Mouse (Mus musculus) urinary bladder, postnatal 36 days (tissue): Measurements from ENCODE around the gene Ezh1.
A peak's percentile ranks its signal among the peaks of the same experiment; 100 is the strongest.

ENCODE experiments used
- DNase-seq, 2 experiments: peaks; one replicate each; pipeline ENCODE4 v3.0.0; 2022; ENCODE audit warnings: low spot score in 2 of 2, mixed read lengths in 1 of 2

Ezh1 gene

DNA sequence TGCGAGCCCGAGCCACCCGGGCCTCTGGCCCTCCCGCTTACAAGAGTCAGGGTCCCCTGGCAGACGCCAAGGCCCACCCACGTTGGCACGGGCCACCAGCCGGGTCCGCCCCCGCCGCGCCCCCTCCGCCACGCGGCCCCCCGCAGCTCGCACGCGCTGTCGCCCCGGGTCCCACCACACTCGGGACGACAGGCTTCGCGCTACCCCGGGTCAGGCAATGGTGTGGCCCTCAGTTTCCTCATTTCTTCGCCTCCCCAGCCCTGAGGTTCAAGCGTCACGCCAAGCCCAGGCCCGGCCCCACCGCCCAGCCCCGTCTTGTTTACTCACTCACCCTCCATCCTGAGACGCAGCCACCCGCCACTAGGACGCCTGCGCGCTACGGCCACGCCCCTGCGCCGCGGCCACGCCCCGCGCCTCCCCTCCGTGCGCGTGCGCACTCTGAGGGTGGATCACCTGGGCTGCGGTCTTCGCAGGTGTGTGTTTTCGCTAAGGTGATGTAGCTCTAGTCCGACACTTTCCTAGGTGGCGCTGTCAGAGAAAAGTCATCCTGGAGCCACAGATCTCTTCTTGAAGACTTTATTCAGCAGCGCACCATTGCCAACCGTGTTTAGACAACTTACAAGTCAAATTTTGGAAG, at the start of gene Ezh1:
Ezh1 (minus strand) TSS at position 399 of the 637 bp plus-strand sequence.
- peak; percentile 94 for DNase-seq

DNA sequence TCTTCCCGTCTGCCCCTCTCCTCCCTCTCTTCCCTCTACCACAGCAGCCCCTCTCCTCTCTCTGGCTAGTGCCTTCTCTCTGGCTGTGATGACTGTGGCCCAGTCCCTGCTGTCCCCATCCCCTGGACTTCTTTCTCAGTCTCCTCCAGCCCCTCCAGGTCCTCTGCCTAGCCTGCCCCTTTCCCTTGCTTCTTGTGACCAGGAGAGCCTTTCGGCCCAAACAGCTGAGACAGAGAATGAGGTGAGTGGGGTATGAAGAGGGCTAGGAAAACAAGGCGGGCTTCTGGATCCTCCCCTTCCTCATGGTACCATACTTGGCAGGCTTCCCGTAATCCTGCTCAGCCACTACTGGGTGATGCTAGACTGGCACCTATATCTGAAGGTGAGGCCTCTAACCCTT, 49.0 kb upstream of the Ezh1 start:
- no peak for DNase-seq

DNA sequence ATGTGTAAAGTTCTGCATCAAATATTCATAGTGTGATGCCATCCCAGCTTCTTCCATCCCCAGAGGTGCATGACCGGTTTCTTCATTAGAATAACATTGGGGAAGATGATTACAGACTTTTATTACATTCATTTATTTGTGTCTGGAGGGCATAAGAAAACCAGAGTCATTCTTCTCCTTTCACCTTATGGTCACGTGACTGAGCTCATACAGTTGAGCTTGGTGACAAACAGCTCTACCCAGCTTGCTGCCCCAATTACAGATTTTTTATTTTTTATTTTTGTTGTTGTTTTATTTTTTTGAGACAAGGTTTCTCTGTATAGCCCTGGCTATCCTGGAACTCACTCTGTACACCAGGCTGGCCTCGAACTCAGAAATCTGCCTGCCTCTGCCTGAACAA, 46.2 kb upstream of the Ezh1 start:
- no peak for DNase-seq

DNA sequence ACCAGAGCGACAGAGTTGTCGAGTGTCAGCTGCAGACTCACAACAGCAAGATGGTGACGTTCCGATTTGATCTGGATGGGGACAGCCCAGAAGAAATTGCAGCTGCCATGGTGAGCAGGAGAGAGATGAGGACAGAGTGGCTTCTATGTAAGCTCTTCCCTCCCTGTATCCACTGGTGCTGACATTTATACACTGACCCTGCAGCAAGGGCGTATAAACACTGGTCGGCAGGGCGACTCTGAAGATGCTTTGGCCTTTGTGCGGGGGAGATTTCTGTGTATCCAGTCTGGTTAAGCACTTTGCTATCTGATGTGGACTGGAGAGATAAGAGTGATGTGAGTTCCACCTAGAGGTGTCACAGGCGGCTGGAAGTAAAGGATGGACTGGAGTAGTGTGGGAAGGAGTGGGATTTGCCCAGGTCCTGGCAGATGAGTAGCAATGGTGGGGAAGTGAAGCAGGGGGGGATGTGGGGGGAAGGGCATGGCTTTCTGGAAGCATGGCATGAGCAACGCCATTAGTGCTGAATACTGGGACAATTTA, 43.4 kb upstream of the Ezh1 start:
- no peak for DNase-seq

DNA sequence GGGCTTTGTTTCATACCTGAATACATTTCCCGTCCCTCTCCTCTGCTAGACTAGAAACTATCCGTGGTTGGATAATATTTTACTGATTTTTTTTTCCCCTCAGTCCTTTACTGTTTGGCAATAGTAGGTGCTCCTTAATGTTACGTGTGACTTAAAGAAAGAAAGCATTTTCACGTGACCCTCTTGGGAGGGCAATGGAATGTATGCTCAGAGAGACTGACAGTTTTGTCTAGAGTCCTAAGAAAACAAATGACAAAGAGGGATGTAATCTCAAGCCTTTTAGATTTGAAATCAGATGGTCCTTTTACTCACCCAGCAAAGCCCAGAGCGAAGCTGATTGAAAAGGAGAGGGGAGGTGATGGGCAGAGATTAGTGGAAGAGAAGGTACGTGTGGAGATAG, 39.6 kb upstream of the Ezh1 start:
- no peak for DNase-seq

DNA sequence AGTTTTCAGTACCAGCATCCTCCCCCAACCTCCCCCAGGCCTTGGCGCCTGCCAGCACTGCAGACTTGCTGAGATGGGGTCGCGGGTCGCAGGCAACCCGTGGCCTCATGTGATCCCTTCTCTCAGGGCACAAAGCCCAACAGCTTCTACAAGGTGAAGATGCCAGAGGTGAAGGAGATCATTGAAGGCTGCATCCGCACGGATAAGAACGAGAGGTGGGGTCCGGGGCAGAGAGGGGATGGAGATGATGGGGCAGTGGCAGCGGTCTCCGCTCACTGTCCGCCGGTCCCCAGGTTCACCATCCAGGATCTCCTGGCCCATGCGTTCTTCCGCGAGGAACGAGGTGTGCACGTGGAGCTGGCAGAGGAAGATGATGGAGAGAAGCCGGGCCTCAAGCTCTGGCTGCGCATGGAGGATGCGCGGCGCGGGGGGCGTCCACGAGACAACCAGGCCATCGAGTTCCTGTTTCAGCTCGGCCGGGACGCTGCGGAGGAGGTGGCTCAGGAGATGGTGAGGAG, 38.8 kb upstream of the Ezh1 start:
- DNase-seq: no peak

DNA sequence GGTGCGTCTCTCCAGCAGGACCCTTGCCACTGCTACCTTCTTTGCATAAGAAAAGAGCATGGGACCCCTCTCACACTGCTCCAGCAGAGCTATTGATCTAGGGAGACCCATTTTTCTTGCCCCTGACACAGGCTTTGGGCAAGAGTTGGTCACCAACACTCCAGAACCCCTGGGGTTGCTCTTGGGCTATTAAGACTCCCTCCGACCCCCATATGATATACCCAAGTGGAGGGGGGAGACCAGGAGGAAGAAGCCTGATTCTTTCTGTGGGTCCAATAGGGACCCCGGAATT, 37.7 kb upstream of the Ezh1 start:
- DNase-seq: no peak

DNA sequence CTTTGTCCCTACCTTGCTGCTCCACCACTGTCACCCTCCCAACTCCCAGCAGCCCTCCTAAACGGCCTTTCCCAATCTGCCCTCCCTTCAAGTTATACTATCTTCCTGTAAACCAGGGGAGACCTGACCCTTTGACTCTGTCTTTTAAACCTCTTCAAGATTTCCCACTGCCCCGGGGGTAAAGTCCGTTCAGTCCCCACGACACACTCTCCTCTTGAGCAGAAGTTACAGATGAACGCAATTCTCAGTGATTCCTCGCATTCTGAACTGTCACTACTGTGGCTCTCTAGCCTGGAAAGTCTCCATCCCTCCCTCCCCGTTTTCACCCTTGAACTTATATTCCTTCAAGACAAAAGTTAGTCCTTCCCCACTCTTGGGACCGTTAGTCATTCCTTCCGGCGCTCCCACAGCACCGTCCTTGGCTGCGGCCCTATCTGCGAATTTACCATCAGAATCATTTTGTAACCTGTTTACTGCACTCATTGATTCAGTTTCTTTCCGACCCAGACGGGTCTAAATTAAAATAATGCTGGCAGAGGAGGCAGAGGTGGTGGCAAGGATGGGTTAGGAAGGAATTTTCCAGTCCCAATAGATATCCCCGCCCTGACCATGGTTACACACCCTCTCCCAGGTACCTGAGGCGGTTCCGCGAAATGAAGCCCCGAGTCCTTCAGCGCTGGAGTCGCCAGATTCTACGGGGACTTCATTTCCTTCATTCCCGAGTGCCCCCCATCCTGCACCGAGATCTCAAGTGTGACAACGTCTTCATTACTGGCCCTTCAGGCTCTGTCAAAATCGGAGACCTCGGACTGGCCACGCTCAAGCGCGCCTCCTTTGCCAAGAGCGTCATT, 37.1 kb upstream of the Ezh1 start:
- no peak for DNase-seq

DNA sequence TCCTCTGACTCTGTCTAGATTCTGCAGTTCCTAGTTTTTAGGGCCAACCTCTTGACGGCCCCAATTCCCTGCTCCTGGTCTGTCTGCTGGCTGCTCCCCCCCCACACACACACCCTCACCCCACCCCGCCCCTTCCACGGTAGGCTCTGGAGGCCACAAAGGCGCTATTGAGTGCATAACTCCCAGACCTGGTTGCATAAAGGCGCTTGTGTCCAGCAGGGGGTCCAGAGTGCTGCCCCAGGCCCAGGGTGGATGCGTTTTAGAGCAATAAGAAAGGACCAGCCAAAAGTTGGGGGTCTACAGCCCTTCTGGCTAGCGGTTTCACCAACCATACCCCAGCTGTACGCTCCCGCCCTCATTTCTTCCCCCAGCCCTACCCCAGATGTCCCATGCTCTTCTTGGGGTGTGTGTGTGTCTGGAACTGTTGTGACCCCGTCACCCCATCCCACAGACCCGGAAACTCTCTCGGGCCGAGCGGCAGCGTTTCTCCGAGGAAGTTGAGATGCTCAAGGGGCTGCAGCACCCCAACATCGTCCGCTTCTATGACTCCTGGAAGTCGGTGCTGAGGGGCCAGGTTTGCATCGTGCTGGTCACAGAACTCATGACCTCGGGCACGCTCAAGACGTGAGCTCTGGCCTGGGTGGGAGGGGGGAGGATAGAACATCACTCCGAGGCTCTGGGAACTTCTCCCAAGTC, 36.2 kb upstream of the Ezh1 start:
- no peak for DNase-seq

DNA sequence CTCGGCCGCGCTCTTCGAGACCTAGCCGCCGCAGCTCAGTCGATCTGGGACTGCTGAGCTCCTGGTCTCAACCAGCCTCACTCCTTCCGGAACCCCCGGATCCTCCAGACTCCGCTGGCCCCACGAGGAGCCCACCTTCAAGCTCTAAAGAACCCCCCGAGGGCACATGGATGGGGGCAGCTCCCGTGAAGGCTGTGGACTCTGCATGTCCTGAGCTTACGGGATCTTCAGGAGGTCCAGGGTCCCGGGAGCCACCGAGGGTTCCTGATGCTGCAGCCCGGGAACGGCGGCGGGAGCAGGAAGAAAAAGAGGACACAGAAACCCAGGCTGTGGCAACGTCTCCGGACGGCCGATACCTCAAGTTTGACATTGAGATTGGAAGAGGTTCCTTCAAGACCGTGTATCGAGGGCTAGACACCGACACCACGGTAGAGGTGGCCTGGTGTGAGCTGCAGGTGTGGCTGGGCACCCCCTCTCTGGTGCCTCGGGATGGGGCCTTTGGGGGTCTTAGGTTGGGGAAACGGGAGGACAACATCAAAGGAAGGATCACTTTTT, 34.6 kb upstream of the Ezh1 start:
- DNase-seq: no peak

DNA sequence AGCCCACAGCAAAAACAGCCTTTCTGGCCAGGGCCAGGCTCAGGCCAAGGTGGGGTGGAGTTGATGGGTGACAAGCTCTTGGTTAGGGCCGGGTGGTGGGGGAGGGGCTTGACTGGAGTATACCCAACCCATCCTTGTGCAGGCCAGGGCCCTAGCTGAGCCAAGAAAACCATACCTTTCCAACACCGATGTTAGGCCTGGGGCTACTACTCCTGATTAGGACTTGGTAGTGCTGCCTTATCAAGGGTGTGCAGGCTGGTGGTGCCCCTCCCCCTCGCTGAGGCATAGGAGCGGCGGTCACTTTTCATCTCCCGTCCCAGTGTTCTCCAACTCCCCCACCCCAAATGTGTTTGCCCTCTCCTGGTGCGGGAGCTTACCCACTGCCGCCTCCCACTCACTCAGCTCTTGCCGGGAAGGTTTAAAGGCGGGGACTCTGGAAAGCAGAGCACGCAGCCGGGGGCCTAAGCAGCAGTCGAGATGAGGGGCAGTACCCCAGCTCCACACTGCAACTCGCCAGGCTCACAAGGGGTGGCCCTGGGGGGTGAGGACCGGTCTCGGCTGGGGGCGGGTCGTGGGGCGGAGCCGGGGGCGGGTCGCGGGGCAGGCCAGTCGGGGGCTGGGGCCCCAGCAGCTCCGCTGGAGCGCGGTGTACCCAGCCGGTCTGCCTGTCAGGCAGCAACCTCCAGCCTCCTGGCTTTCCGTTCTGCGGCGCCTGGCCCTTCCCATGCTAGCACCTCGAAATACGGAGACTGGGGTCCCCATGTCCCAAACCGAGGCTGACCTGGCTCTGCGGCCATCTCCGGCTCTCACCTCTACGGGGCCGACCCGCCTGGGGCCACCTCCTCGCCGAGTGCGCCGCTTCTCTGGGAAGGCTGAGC, 33.9 kb upstream of the Ezh1 start, which contains the start of gene Wnk4:
Wnk4 (plus strand) TSS at position 620 of the 878 bp plus-strand sequence.
- DNase-seq: peak; percentile 57 to 62

DNA sequence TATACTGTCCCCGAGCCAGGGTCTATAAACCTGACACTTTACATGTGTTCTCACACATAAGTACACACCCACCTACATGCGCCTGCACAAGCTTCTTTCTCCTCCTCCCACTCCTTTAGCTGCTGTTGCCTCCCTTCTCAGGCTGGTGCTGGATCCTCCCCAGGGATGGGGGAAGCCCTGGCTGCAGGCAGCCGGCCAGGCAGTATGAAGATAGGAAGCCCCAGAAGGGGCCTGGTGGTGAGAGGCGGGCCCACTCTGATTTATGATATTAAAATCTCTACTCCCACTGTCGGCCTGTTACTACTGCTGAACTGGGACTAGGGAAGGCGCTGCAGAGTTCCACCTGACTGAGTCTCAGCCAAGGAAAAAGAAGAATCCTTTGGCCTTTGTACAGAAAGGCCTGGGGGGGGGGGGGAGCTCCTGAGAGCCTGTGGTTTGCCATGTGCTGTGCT, 33.0 kb upstream of the Ezh1 start:
- DNase-seq: no peak

DNA sequence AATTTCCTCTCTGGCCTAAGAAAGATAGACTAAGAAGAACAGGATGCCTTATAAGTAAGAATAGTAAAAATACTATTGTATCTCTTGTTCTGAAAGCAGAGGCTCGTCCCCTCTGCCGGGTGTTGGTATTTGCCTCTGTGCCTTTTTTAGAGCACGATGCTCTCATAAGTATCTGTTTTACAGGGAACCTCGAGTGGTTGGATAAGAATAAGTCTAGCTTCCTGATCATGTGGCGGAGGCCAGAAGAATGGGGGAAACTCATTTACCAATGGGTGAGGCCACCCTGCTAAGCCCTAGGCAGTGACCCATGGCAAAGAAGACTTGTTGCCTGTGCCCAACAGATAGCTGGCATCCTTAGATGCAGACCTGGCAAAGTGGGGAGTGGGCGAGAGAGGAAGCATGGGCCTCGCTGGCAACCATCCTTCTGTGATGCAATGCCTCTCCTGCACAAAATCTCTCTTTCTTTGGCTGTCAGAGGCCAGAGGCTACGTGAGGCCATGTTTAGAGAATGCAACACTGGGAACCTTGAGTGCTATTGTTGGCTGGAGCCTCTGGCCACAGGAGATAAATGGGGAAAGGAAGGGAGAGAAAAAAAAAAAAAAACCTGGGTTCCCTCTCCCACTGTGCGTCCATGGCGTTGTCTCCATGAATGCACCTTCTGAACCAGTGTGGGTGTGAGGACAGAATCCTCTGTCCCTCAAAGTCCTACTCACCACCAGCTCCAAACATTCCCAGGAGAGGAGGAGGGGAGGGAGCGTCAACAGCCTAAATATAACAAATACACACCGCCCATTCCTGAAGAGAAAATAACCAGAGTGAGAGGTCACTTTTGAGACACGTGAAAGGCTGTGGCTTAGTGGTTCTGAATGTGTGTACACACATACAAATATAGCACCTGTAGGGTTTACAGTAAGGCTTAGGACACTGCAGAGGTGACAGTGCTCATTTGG, 29.8 kb upstream of the Ezh1 start:
- DNase-seq: no peak

DNA sequence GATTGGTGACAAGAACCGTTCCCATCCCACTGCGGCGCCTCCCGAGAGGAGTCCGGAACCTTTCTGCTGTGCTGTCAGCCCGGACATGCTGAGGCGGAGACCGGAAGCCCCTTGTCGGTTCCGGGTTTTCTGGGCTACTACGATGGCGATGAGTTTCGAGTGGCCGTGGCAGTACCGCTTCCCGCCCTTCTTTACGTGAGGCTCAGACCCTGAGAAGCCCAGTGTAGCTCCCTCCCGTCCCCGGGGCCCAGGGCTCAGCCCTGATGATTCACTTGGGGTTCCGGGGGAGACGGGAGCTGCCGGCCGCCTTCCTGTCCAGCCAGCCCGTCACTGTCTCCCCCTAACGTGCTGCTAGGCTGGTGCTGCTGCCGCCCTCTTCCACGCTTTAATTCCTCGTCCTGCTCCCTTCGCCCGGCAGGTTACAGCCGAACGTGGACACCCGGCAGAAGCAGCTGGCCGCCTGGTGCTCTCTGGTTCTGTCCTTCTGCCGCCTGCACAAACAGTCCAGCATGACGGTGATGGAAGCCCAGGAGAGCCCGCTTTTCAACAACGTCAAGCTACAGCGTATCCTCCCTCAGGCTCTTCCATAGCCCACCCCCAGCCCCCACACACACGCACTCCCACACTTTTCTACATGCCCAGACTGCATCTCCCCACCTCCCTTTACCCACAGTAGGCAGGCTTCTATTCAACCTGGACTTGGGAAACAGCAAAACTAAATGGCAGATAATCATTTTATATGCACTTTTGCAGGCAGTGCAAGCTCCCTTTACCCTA, 27.5 kb upstream of the Ezh1 start, which contains the start of gene Vps25:
Vps25 (plus strand) TSS at position 95 of the 777 bp plus-strand sequence.
- DNase-seq: peak; percentile 84 to 87

DNA sequence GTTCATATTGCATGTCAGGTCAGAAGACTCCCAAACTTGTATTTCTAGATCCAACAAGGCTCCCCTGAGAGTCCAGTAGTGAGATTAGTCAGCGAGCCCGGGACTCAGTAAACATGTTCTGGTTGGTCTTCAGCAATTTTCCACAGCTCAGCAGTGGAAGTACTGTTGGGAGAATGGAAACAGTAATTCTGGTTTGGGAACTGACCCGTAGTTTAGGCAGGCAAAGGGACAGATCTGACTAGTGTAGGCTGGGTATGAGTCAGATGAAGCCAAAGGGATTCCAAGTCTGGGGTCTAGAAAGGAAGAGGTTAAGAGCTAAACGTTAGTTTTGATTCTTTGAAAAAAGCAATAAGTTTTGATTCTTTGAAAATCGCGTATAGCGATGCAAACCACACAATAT, 26.7 kb upstream of the Ezh1 start:
- no peak for DNase-seq

DNA sequence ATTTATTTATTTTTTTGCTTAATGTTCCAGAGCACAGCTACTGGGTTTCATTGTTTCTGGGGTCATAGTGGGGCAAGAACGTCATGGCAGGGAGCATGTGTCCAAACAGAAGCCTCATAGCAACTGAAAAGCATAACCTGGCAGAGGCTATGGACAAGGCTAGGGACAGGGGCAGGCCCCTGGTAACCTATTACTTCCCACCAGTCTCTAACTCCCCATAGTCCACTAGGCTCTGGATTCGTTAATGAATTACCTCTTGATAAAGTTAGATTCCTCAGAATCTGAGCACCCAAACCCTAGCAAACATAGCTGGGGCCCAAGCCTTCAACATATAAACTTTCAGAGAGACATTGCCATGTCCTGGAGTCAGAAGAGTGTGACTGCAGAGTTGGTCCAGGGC, 24.8 kb upstream of the Ezh1 start:
- no peak for DNase-seq

DNA sequence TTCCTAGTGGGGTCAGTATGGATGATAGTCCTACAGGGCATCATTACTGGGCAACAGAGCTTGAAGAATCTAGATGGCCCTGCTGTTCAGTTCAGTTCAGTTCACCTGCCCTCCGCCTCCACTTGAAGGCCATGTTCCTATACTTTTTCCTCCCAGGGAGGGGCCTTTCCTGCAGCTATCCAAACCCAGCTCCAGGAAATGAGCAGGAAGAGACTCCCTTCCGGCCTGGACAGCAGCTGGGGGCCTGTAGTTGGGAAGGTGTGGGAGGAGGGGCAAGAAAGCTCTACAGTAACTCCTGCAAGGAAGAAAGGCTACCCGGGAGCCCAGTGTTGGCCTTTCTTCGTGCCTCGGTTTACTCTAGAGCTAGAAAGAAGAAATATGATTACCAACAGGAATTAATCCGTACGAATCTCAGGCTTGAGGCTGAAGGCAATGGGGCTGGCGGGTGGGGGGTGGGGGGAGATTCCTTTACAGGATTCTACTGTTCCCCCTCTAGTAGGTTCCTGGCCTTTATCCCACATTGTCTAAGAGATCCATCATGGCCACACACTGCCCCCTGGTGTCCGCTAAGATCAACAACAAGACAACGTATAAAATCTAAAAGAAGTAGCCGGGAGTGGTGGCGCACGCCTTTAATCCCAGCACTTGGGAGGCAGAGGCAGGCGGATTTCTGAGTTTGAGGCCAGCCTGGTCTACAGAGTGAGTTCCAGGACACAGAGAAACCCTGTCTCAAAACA, 22.2 kb upstream of the Ezh1 start:
- peak in 1 of 2 experiments; percentile 53 for DNase-seq

DNA sequence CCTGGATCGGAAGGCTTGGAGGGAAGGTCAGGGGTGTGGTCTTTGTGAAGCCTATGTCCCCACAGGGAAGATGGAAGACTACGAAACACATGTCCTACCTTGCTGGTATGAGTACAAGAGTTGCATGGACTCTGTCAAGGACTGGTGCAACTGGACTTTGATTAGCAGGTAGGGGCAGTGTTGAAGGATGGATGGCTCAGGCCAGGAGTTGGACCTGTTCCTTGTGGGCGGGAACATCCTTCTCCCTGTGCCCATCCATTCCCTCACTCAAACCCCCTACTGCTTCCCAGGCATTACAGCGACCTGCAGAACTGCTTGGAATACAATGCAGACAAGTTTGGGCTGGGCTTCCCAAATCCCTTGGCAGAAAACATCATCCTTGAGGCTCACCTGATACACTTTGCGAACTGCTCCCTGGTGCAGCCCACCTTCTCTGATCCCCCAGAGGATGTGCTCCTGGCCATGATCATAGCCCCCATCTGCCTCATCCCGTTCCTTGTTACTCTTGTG, 21.3 kb upstream of the Ezh1 start:
- DNase-seq: no peak
